Mouse (Mus musculus): Measurements from ENCODE around the gene Naip2.
"Not testable (repeated sequence)": the region's sequence is repeated elsewhere in the genome, so short reads cannot be mapped to it uniquely, and the experiment has no call there.

Gene Naip2

DNA sequence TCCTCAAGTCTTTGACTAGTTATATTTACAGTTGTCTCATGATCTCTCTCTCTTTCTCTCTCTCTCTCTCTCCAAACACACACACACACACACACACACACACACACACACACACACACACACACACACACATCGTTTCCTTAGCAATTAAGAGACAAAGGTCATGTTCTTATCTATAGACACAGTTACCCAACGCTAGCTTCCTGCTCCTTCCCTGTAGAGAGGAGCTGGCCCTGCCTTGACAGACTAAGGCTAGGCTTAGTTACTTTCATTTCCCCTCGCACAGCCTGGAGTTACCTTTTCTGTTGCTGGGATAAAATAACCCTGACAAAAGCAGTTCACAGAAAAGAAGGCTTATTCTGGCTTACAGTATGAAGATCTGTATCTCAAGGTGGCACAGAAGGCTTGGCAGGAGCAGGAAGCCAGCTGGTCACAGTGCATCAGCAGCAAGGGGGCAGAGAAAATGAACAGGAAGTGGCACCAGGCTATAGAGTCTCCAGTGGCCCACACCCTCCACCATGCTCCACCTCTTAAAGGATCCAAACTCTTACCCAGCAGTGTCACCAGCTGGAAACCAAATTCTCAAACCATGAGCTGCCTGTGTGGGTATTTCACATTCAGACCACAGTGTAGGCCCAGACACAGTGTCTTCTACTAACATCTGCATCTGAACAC is at the start of gene Naip2:
Naip2 (minus strand) TSS at position 434 of the 675 bp plus-strand sequence.
- not testable (repeated sequence) for DNase-seq (ENCODE audit: low spot score)

DNA sequence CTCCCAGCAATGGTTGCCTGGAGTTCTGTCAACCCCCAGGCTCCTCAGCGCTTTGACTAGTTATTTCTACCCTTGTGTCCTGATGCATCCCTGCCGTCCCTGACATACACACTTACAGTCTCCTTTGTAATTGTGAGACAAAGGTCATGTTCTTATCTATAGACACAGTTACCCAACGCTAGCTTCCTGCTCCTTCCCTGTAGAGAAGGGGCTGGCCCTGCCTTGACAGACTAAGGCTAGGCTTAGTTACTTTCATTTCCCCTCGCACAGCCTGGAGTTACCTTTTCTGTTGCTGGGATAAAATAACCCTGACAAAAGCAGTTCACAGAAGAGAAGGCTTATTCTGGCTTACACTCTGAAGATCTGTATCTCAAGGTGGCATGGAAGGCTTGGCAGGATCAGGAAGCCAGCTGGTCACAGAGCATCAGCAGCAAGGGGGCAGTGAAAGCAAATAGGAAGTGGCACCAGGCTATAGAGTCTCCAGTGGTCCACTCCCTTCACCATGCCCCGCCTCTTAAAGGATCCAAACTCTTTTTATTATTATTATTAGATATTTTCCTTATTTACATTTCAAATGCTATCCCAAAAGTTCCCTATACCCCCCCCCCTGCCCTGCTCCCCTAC is 45.1 kb upstream of the Naip2 start:
- not testable (repeated sequence) for DNase-seq (ENCODE audit: low spot score)

DNA sequence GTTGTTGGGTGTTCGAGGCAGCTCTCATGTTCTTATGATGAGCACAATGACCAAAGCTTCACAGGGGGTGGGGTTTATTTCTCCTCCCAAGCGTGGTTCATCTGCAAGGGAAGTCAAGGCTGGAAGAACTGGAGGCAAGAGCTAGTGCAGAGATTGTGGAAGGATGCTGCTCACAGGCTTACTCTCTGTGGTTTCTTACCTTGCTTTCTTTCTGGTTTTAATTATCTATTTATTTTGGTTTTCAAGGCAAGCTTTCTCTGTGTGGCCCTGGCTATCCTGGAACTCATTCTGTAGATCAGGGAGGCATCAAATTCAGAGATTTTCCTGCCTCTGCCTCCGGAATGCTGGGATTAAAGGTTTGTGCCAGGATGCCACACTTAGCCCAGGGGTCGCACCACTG is 44.3 kb upstream of the Naip2 start, which contains the start of gene Naip5:
Naip5 (minus strand) TSS at position 101 of the 400 bp plus-strand sequence.
- not testable (repeated sequence) for DNase-seq (ENCODE audit: low spot score)

DNA sequence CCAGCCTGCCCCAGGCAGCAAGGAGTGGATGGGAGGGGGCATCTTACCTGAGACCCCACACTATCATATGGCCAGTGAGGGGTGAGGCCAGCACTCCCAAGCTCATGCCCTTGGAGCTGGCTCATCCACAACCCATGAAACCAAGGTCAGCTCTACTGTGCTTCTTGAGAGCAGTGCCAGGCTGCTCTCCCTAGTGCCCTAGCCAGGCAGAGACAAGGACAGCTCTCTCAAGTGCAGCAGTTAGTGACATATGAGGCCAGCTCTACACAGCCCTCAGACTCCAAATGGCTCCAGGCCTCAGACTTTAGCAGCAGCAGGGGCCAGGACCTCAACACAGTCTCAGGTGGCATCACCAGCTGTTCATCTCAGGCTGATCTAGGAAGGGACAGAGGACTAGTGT is 41.8 kb upstream of the Naip2 start:
- no peak for DNase-seq (ENCODE audit: low spot score)

DNA sequence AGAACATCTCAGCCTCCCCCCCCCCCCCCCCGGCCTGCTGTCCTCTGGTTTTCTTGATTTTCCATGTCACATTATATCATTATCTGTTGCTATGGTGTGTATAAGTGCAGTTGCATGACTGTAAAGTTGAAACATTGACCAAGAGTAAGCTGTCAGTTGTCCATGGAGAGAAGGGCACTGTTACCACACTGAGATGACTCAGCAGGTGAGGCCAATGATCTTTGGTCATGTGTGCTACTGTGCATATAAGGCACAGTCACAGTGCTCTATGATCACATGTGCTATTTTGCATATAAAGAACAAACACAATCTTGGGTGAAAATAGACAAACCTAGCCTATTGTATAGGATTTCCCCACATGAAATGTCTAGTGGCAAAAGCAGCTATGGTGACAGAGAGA is 11.8 kb upstream of the Naip2 start:
- not testable (repeated sequence) for DNase-seq (ENCODE audit: low spot score)

DNA sequence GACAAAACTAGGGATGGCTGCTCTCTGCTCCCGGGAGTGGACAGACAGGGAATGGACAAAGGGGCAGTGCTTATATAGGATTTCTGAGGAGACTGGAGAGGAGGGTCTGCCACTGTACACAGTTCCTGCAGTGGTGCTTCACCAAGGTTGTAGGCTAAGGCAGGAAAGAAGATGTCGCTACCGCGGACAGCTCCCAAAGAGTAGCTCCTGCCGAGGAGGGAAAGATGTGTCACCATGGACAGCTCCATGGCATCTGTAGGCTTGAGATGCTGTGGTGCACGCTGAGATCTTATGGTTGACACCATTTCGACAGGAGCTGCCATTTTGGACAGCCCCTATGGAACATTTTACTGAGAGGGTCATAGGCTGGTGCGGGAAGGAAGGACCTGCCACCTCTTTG is 8.6 kb upstream of the Naip2 start:
- no peak for DNase-seq (ENCODE audit: low spot score)

DNA sequence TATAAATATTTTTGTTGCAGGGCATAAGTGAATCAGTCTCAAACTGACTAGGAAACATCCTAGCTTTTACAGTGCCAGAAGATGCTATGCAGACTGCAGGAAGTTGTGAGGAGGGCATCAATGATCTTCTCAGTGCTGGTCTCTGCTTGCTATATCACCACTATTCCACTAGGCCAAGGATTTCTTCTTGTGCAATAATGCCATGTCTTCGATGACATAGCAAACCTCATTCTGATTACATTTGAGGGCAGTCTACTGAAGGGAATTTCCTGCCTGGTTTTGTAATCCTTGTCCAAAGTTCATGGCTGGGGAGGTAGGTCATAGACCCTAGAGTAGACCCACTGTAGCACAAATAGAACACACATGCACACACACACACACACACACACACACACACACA is 1.4 kb upstream of the Naip2 start:
- DNase-seq (ENCODE audit: low spot score) = no peak

DNA sequence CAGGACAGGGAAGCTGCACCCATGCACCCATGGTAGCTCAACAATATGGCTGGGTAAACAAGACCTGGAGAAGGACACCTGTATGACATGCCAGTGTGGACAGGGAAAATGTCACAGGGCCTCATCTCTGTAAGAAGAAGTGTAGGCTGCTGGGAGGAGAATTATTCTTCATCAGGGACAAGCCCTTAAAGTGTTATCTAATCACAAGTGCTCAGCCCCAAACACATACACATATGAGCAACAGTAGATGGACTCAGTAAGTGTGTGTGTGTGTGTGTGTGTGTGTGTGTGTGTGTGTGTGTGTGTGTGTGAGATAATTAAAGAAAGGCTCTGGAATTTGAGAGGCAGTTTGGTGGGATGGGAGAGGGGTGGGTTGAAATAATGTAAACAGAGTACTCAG is 1.1 kb downstream of the Naip2 start:
- no peak for DNase-seq (ENCODE audit: low spot score)

DNA sequence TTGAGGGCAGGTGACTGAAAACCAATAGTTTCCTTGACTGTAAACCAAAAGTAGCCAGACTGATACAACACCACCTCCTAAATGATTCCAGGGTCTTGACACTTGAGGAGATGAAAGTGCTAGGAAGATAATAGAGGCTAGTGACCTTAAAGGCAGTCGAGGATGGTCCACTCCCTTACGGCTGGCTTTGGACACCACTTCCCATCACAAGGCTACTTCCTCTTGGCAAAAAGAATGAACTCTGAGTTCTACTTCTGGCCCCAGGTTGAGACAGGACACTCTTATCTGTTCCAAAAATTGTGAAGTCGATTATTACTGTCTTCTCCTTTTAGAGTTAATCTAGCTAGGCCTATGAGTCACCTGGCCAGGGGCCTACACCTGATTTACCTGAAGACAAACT is 6.5 kb downstream of the Naip2 start:
- DNase-seq (ENCODE audit: low spot score) = no peak

DNA sequence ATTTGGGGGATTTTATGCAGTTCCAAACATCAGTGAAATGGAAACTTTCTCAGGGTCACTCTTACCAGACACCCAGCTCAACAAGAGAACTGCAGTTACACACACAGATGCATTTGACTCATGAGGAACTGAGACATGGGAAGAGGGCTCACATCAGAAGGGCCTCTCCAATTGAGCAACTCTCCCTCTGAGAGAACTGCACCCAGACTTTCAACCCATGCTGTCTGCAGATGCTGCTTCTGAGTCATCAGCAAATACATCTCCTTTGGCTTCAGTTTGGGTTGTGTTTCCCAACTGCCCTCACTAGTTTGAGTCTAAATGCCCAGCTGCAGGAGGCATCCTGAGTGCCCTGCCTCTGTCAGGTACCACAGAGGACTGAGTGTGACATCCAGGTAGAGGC is 18.8 kb downstream of the Naip2 start:
- not testable (repeated sequence) for DNase-seq (ENCODE audit: low spot score)

DNA sequence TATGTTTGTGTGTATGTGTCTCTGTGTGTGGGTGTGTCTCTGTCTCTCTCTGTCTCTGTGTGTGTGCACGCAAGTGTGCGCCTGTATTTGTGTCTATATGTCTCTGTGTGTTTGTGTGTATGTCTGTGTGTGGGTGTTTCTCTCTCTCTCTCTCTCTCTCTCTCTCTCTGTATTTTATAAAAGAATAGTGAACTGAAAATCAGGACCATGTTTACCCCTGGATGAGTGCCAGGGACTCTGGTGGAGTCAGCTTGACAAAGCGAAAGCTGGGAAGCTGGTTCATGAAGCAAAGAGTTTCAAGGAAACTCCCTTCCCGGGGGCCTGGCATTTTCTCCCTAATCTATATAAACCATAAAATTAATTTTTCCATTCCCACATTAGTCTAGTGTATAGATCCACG is 27.5 kb downstream of the Naip2 start:
- DNase-seq (ENCODE audit: low spot score) = not testable (repeated sequence)

DNA sequence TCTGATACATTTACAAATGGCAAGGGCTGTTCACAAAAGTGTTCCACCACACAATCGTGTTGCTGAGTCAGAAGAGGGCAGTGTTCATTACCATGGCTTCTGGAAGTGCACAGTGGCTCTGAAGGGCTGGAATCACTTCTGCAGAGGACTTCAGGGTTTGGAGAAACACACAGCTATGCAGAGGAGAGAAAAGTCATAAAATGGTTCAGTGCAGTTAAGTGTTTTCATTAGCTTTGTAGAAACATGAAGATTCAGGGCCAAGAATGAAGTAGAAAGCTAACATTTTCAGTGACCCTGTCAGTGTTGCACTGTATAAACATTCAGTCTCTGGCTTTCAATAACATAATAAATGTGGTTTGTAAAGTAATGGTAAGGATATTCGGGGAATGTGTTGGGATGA is 35.5 kb downstream of the Naip2 start:
- DNase-seq (ENCODE audit: low spot score) = not testable (repeated sequence)

DNA sequence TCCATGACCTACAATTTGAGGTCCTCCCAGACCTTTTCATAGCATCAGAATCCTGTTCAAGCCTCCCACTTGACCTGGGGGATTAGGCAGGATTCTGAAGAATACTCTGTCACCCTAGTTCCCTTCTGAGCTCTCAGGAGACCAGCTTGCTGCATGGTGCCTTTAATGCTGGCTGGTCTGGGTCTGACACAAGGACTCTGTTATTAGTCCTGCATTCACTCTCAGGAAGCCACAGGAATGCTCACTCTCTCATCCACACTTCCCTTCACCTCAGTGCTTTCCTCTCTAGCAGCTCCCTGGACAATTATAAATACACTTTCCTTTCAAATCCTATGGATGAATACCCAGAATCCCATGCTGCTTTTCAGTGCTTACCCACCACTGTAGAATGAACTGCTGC is 39.4 kb downstream of the Naip2 start:
- not testable (repeated sequence) for DNase-seq (ENCODE audit: low spot score)

DNA sequence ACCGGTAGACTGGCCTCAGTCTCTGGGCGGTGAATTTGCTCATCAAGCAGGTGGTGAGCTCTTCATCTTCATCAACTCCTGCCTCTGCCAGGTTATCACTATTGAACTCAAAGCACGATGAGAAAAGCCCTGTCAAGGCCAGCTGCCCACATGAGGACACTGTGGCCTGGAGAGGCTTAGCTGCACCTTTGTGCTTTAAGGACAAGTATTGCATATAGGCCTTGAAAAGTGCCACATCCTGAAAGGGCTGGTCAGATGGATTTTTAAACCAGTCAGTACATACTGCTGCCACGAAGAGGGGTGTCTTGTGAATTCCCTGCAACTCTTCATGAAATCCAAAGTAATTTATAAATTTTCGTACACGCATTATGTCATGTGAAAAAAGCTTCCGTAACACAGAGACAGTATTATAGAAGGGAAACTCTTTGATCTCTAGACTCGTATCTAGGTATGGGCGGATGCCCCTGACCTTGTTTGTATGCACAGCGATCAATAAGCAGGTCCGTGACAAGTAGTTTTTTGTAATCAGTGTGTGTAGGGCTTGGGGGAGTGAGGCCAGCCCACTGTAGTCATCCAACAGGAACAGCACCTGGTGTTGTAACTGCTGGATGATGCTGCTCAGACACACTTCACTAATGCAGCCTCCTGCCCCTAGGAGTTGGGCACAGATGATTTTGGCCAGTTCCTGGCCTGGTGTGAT is 40.6 kb downstream of the Naip2 start:
- not testable (repeated sequence) for DNase-seq (ENCODE audit: low spot score)

DNA sequence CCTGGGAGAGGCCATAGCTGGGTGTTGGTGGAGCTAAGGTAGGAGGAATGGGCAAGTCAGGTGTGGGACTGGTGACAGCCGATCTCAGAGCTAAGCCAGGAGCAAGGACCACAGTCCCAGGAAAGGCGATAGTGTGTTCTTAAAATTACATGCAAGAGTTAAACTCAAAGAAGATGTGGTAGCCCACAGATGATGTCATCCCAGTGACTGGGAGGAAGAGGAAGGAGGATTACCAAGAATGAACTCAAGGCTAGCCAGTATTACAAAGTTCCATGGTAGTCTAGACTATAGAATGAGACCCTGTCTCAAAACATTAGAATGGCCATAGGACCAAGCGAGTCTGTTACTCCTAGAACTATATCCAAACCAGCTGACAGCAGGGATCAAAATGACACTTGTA is 45.3 kb downstream of the Naip2 start:
- DNase-seq (ENCODE audit: low spot score) = no peak

DNA sequence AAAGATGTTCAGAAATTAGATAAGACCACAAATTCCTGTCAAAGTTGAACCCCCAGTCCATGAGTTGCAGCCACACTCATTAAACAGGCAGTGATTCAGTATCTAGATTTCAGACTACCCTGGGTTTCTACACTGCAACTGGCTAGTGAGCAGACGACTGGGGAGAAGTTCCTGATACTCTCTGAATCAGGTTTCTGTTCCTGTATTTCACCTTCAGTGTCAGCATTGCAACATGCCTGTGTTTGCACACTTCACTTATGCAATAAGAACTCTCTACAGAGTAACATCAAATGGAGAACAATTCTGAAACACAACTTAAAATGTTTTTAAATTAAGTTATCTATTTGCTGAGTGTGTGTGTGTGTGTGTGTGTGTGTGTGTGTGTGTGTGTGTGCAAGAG is 49.2 kb downstream of the Naip2 start:
- no peak for DNase-seq (ENCODE audit: low spot score)

DNA sequence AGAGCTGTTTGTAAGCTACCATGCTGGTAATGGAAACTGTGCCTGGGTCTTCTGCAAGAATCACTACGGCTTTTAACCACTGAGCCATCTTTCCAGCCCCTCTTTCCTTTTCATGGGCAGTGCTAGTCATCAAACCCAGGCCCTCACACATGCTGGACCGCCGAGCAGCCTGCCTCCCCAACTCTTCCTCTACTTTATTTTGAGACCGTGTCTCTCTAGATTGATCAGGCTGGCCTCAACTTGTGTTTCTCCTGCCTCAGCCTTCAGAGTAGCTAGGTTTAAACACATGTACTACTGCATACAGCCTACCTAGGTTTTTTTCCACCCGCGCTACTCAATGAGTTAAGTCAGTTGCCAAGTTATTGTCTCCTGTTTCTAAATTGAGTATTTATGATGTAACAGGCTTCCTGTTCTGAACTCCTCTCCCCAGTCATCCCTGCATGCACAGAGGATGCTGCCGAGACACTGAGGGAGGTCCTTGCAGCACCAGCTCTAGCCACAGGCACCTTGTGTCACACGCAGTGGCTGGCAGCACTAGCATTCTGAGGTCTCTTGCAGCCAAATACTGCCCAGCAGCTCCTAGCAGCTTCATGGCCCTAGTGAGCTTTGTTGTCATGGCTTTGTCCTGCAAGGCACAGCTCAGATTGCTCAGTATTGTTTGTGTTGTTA is 60.1 kb downstream of the Naip2 start:
- DNase-seq (ENCODE audit: low spot score) = no peak

DNA sequence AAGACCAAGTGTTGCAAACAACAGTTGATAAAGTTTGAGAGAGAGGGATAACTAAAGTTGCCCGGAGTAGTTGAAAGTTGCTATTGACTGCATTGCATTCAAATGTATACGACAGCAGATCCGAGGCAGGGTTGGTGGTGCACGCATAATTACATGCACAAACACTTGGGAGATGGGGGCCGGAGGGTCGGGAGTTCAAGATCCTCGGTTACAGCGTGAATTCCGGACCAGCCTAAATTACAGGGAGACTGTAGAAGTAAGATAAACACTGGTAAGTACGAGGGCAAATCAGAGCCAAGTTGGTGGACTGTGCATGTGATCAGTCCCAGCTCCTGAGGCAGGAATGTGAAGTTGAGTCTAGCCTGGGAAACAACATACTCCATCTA is 76.6 kb downstream of the Naip2 start:
- no peak for DNase-seq (ENCODE audit: low spot score)

DNA sequence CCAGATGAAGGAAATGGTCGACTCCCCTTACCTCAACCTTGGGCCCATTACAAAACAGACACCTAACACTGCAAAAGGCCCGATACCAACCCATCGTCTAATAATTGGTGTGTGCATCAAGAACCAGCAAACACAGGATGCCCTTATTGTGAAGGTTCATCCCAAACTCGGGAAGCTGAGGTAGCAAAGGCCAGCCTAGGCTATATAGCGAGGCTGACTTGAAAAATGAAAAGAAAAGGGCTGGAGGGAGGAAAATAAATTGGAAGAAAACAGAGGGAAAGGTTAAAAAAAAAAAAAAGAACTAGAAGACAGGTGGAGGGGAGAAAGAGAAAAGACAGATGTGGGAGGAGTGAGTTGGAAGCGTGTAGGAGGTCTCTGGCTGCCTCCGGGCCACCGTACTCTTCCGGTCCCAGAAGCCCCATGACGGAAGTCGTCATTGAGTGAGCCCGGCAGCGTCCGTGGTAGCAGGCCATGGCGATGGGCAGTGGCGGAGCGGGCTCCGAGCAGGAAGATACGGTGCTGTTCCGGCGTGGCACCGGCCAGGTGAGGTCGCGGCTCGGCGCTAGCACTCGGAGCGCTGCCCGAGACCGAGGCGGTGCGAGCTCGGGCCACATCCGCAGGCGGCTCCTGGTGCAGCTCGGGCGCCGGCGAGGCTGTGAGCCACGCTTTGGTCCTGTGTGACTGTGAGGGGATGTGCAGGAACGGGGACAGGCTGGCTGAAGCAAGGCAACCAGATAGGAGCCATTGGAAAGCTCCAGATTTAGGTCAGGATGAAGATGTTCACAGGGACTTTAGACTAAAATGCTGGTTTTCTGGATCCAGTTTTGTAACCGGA is 77.3 kb downstream of the Naip2 start, which contains the start of gene Smn1:
Smn1 (plus strand) TSS at position 430 of the 835 bp plus-strand sequence.
- peak; percentile 89 for DNase-seq (ENCODE audit: low spot score)

DNA sequence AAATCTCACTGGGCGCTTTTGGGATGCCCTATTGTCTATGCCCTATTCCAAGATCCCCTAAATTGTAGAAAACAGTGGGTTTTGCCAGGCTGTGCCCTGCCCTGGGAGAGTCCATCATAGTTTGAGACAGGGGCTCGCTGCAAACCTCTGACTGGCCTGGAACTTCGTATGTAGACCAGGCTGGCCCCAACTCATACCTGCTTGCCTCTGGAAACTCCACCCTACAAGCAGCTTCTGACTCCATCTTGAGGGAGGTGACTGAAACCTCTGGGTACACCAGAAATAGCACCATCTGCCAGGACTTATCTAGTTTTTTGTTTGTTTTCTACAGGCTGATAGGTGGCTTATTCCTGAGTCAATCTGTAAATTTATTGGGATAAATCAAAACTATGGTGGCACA is 77.9 kb downstream of the Naip2 start:
- DNase-seq (ENCODE audit: low spot score) = no peak

DNA sequence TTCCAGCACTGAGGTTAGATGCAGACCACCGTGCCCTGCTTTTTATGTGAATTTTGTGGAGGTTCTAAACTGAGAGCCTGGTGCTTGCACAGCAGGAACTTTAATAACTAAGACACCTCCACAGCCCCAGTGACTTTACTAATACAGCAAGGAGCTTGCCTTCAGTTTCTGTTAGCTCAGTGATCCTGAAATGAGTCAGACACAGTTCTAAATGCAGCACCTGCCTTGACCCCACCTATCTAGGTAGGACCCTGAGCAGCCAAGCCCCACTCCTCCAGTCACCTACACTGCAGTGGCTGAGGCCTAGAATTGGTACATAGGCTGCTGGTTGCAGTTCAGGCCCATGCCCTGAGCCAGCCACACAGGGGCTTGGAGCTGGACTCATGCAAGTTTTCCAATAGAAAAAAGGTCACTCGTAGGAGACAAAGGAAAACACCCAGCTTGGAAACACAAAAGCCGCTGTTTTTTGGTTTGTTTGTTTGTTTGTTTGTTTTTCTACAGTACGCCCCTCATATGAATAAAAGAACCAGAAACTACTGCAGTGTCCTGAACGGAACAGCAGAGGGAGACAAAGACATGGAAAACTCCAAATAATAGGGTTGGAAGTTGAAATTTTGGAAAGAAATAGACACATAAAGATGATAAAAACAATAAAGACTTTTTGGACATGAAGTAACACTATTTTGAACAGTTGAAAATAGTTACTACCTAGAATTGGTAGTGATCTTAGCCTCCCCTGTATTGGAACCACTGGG is 89.5 kb downstream of the Naip2 start:
- DNase-seq (ENCODE audit: low spot score) = no peak
